Mouse (Mus musculus): ENCODE data around the gene Efcab7.

- TF ChIP-seq POLR2A (IDR thresholded peaks at IDR 0.05; ENCODE audit: borderline replicate concordance, insufficient read depth, low read length) (no peak), CTCF (IDR thresholded peaks at IDR 0.05; ENCODE audit: borderline replicate concordance, insufficient read depth, low read depth, low read length) (no peak)
These were observed 102.8 kb downstream of the Efcab7 start for GRCm38 (mm10) chr4:99931807-99932206.

Data from cerebellum, adult 2 months (tissue).